Mouse (Mus musculus) embryo, embryonic 10 days (tissue): ENCODE results near the gene Slc10a6.

Source experiments
- DNase-seq: peaks from one replicate; pipeline ENCODE4 v3.0.0-alpha.2; 2015; ENCODE audit warnings: low spot score

Slc10a6 gene

GRCm38 (mm10) chr5:103617191-103617590 is 12.0 kb downstream of the Slc10a6 start:
- DNase-seq = no peak

DNA sequence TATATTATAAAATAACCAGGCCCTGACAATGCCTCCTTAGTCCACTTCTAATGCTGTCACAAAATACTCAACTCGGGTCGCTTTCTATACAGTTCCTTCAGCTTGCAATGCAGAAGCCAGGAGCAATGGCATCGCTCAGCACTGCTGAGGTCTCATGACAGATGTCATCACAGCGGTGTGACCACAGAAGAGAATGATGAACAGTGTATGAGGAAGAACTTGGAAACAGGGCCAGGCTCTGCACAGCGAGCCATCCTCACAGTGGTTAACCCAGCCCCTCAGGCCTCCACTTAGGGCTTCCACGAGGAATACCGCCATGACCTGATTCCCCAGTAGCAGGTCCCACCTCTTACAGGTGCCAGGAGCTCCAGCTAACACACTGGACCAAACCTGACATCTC is 14.8 kb downstream of the Slc10a6 start:
- no peak for DNase-seq

- no peak for DNase-seq
Measured at GRCm38 (mm10) chr5:103612316-103612715, 16.9 kb downstream of the Slc10a6 start.

DNA sequence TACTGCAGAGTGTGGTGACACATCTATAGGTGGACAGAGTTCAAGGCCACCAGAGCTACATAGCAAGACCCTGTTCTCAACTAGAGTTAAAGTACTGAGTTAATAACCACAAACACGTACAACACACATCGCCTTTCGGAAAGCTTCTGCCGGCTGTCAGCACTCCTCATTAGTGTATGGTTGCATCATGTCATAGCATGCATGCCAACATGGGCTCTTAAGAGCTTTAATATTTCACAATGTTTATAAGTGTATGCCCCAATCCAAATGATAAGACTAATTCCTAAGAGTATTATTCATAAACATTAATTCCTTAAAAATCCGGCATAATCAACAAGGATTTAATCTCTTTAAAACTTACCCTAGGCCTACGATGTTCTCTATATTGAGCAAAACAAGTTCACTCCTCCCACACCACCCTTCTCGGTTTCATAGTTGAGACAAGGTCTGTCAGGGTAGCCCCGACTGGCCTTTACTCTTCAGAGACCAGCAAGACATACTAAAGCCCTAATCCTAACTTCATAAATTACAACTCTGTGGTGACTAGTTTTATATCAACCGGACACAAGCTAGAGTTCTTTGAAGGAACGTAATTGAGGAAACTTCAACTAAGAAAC is 18.2 kb downstream of the Slc10a6 start:
- DNase-seq = no peak

DNA sequence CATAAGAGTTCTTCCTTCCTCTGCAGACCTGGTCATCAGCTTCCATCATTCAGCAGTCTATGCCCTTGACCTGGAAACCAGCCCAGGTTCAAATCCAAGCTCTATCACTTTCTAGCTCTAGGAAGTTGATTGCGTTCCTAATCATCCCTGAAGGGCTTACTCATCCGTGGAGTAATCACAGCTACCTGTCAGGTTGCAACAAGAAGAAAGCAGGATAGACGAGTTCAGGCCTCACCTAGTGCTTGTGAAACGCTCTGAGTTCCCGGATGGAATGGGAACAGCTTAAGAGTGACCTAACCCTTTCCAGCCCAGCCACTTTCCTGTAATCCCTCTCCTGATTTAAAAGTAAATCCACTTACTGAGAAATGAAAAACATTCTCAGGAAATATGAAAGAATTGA is 19.1 kb downstream of the Slc10a6 start:
- no peak for DNase-seq

DNA sequence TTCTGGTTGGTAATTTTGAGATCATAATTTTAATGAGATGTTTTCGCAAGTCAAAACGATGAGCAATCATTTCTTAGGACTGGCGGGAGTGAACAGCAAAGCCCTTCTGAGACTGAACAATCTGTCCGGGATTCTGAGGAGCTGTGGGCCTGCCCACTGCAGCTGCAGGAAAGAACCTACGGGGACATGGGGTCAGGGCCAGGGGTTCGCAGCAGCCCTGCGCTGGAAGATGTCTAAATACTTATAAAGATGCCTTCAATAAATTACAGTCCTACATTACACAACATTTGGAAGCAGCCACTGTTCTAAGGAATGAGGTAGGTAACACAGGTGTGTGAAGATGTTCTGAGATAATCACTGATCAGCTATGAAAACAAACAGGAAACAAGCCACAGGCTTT is 23.5 kb downstream of the Slc10a6 start:
- no peak for DNase-seq

GRCm38 (mm10) chr5:103603115-103603893 is 25.9 kb downstream of the Slc10a6 start:
- DNase-seq = no peak

GRCm38 (mm10) chr5:103598881-103599280 is 30.3 kb downstream of the Slc10a6 start:
- no peak for DNase-seq

DNA sequence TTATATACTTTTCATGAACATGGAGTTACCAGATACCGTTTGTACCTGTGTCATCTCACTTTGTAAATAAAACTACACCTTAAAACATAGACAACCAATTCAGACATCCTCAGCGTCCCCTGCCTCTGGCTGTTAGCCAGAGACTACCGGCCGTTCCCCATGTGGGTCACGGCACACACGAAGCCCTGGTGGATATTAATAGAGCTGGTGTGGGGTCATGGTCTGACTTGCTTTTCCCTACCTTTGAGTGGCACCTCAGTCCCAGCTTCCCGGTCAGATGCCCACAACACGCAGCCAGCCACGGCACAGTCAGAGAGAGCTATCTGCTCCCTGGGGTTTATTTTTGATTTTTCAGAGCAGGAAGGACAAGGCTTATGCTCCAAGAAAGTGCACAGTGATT is 30.9 kb downstream of the Slc10a6 start:
- DNase-seq = no peak

- DNase-seq = no peak
Measured at GRCm38 (mm10) chr5:103597604-103598003, 31.6 kb downstream of the Slc10a6 start.

DNA sequence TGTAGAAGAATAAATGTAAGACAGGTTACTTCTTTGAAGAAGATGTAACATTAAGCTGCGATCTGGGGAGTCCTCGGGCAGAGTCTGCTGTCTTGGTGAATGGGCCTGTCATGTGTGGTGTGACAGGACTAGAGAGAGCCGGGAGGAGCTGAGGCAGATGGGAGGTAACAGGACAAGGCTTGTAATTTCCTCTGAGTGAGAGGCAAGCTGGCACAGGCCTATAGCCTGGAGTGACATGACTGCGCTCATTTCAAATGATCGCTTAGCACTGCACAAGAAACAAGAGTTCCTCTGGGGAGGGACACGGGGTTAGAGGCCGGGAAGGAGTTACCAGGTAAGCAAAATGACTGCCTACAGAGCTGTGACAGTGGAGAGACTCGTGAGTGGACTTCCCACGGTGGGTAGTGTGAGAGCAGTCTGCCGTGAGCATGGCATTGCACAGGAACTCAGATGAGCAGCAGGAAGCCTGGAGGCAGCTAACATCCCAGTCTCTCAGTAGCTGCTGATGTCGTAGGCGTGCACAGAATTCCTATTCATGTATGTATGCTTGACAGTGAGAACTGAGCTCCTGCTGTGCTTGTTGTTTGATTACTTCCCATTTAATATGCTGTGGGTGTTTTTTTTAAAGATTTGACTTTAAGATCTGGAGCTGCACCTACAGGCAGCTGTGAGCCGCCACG is 32.6 kb downstream of the Slc10a6 start:
- DNase-seq = no peak

DNA sequence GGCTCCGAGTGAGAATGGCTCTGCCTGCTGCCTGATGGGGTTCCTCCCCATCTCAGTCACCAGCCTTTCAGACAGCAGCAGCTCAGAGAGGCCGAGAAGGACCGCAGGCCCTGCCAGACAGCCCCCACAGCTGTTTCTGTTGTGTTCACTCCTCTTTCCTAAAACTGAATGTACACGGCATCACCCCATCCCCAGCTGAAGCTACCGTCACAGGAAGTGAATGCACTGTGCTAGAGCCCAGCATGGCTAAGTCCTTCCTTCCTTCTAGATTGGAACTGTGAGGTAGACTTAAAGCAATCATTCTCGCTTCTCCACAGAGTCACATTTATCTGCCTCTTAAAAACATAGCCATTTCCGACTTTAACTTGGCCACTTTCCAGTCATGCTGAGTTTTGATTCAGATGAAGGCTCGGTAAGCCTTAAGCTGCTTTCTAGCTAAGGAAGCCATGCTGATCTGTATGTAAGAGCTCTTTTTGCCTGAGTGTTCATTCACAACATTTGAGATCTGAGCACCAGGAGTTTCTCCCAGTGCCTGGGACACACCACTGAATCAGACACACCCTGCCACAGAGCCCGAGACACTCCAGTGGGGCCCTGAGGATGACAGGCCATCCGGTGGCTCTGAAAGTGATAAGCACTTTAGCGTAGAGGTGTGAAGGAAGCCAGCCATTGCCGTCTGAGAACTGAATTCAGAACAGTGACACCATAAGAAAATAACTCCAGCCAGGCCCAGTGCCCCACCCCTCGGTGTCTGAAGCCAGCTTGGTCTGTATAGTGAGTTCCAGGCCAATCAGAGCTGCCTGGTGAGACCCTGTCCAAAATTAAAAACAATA is 33.6 kb downstream of the Slc10a6 start:
- no peak for DNase-seq

- DNase-seq = no peak
Measured at GRCm38 (mm10) chr5:103593575-103593974, 35.6 kb downstream of the Slc10a6 start.

DNA sequence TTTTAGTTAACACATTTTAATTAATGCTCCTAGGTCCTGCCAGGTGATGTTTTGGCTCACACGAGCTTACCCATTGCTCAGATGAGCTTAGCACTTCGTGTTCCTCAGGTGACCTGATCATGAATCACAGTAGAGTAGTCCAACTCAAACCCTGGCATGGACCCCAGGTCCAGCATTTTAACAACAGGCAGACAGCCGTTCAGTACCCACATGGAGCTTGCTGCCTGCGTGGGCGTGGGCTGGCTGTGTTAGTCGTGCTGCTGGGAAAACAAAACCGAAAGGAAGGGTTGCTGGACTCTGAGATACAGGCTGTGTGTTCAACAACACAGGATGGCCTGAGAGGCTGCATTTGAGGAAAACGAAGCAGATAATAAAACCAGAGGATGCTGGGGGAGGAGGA is 36.5 kb downstream of the Slc10a6 start:
- DNase-seq = no peak

DNA sequence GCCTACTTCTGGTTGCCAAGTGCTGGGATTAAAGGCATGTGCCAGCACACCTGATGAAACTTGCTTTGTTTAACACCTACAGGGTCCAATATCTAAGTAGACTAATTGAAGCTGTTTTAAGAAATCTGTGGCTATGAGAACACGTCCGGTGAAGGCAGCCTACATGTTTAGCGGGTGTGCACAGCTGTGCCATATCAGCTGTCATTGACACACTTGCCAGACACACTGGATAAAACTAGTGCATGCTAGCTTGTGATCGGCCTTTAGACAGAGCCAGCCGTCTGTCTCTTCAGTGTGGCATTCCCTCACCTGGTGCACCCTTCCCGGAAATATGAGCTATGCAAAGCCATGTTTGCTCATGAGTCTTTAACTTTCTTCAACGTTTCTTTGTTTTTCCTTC is 37.4 kb downstream of the Slc10a6 start:
- DNase-seq = no peak

- DNase-seq = peak; percentile 36
Measured at GRCm38 (mm10) chr5:103587219-103587618, 42.0 kb downstream of the Slc10a6 start.

GRCm38 (mm10) chr5:103579680-103580420 is 49.4 kb downstream of the Slc10a6 start:
- DNase-seq = no peak

DNA sequence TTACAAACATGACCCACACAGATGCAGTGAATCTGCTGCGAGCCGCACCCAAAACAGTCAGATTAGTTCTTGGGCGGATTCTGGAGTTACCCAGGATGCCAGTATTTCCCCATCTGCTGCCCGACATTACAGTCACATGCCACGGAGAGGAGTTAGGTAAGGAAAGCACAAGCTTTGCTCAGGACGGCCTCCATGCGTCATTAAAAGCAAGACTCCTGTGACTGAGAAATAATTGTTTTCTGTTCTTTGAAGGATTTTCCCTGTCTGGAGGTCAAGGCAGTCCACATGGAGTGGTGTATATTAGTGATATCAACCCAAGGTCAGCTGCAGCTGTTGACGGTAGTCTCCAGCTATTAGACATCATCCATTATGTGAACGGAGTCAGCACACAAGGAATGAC is 59.8 kb downstream of the Slc10a6 start:
- DNase-seq = no peak

DNA sequence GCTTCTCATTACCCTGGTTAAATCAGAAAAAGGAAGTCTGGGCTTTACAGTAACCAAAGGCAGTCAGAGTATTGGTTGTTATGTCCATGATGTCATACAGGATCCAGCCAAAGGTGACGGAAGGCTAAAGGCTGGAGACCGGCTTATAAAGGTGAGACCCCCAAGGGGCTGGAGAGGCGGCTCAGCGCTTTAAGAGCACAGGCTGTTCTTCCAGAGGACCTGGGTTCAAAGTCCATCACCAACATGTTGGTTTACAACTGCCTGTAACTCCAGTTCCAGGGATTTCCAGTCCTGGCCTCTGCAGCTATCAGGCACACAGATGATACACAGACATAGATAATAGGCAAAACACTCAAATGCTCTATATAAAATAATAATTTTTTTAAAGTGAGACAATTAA is 61.2 kb downstream of the Slc10a6 start:
- DNase-seq = no peak

DNA sequence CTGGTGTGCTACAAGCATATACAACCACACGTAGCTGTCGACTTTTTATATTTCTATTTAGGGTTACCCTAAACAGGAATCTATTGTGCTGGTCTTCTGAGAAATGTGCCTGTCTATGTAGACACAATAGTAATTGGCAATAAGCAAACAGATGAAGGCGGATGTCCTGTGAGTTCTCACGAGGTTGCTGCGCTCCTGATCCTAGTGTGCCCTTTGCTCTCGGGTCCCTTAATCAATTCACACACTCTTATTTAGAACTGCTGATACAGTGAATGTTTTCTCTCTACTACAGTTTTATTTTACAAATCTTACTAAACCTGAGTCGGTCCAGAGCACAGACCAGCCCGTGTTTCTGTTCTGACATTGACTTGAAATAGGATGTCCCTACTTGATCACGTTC is 68.7 kb downstream of the Slc10a6 start:
- no peak for DNase-seq
